Mouse (Mus musculus): Measurements from ENCODE around the gene Sox5. TPM values are rescaled to one million over a fixed set of nuclear protein-coding genes. Genes with fewer than 3 reads are reported as not detected.

Sox5 gene
- polyA plus RNA-seq, 1 experiment: 24.3 TPM

DNA sequence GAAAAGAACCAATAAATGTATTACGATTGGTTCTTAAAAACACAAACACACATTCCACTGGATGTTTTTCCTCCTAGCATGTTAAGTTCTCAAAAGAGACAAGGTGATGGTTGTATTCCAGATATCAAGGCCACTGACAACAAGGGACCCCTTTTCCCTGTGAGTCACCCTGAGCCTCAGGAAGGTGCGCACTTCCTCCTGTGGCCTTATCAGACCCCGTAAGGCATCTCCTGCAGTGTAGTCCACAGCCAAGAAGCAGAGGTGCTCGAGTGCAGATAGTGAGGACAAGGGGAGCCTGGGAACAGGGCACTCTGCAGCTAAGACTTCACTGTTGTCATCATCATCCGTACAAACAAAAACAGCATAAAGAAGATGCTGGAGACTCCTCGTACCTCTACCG lies 939.8 kb downstream of the Sox5 start:
- no peak overlapping the region for H3K4me3 ChIP-seq (ENCODE audit: insufficient read depth, low read length)
- TF ChIP-seq CTCF (IDR thresholded peaks at IDR 0.05; ENCODE audit: extremely low read depth, insufficient read depth, low read length) (no peak), POLR2A (IDR thresholded peaks at IDR 0.05; ENCODE audit: extremely low read depth, insufficient read depth, low read length) (no peak)
- no peaks in the 10 kb centered on the region; the same call in 1 of the 2 replicates for H3K4me1 ChIP-seq (ENCODE audit: control insufficient read depth, insufficient read depth, low read length)
- no peak overlapping the region for H3K27ac ChIP-seq (ENCODE audit: insufficient read depth, low read length)

DNA sequence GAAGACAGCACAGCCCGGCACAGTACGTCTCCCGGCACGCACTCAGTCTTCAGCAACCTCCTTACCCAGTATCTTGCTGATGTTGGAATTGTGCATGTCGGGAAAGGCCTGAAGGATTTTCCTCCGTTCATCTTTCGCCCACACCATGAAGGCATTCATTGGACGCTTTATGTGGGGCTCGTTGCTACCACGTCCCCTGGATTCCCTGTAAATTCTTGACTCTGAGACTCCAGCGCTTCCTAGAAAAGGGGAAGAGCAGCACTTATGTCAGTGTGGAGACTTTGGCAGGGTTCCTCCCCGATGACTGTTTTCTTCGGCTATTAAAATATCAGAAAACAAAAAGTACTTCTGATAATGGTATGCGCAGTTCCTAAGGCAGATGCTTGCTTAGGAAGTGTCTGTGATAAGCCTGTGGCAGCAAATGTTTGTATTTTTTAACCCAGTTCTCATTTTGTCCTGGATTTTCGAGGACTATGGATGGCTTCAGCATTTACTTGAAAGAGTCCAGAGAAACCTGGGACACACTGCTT lies 940.6 kb downstream of the Sox5 start:
- TF ChIP-seq CTCF (IDR thresholded peaks at IDR 0.05; ENCODE audit: extremely low read depth, insufficient read depth, low read length) (no peak), POLR2A (IDR thresholded peaks at IDR 0.05; ENCODE audit: extremely low read depth, insufficient read depth, low read length) (no peak)
- Histone ChIP-seq H3K27ac (ENCODE audit: insufficient read depth, low read length) (no peak overlapping the region), H3K4me3 (ENCODE audit: insufficient read depth, low read length) (no peak overlapping the region), H3K4me1 (ENCODE audit: control insufficient read depth, insufficient read depth, low read length) (no peaks in the 10 kb centered on the region; the same call in 1 of the 2 replicates)

DNA sequence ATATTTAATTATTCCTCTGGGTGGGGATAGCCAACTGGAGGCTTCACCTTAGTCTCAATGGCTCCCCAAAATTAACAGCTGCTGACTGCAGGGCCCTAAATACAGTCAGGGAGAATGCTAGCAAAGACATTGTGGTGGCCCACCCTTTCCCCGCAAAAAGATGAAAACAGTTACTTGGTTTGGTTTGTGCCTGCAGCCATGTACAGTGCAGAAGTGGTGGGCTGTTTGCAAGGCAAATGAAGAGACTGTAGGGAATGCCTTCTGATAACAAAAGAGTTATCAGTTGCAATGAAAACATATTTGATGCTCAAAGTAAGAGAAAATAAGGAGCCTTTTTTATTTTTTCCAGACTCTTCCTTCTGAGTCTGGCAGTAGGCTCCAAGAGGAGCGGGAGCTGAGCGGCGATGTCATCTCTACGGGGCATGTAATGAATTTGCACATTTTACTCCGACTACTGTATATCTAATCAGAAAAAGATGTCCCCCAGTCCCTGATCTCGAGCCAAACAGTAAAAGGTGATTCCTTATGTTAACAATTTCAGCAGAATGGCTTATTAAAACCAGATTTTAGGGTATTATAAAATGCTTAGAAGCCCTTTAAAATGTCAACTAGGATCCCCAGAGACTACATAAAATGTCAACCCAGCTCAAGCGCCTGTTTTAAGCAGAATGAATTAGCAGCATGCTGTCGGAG lies 943.2 kb downstream of the Sox5 start:
- H3K27ac ChIP-seq (ENCODE audit: insufficient read depth, low read length): no peak overlapping the region

DNA sequence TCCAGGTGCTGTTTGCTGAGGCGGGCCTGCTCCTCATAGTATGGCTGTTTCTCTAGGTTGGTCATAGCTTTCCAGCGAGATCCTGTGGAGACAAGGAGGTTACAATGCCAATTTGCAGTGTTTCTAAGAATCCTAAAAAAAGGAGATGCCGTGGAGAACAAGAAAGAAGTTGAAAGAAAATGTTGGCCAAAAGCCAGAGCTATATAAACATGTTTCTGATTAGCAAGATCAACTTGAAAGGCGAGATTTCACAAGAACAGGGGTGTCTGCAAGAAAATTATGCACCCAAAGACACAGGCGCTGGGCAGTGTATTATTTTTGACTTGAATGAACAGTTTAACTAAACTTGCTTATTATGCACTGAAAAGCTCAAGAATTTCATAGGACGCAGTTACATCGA lies 946.4 kb downstream of the Sox5 start:
- H3K4me1 ChIP-seq (ENCODE audit: control insufficient read depth, insufficient read depth, low read length): no peaks in the 10 kb centered on the region
- no peak overlapping the region for H3K27ac ChIP-seq (ENCODE audit: insufficient read depth, low read length)
- TF ChIP-seq POLR2A (IDR thresholded peaks at IDR 0.05; ENCODE audit: extremely low read depth, insufficient read depth, low read length): no peak
- no peak for TF ChIP-seq CTCF (IDR thresholded peaks at IDR 0.05; ENCODE audit: extremely low read depth, insufficient read depth, low read length)
- H3K4me3 ChIP-seq (ENCODE audit: insufficient read depth, low read length): no peak overlapping the region

More for the DNA sequence above, 943.2 kb downstream of the Sox5 start:
- no peak overlapping the region for H3K4me3 ChIP-seq (ENCODE audit: insufficient read depth, low read length)
- no peaks in the 10 kb centered on the region; the same call in 1 of the 2 replicates for H3K4me1 ChIP-seq (ENCODE audit: control insufficient read depth, insufficient read depth, low read length)
- TF ChIP-seq CTCF (IDR thresholded peaks at IDR 0.05; ENCODE audit: extremely low read depth, insufficient read depth, low read length): no peak
- TF ChIP-seq POLR2A (IDR thresholded peaks at IDR 0.05; ENCODE audit: extremely low read depth, insufficient read depth, low read length): no peak

DNA sequence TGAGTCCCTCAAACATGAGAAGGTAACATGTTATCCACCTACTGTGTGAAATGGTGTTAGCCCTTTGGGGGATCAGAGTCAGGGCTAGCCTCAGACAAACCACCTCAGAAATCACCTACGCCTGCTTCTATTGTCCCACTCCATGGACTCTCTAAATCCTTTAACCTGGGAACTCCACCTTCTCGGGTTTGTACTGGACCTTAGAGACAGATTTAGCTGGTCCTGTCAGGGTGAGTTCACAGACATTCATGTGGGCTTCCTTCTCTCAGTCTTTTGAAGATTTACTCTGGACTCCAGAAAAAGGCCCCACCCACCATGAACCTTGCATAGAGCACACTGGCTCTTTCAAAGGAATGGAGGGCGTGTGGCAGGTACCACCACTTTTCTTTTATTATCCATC lies 947.8 kb downstream of the Sox5 start:
- no peaks in the 10 kb centered on the region for H3K4me1 ChIP-seq (ENCODE audit: control insufficient read depth, insufficient read depth, low read length)
- H3K4me3 ChIP-seq (ENCODE audit: insufficient read depth, low read length): no peak overlapping the region
- H3K27ac ChIP-seq (ENCODE audit: insufficient read depth, low read length): no peak overlapping the region
- no peak for TF ChIP-seq CTCF (IDR thresholded peaks at IDR 0.05; ENCODE audit: extremely low read depth, insufficient read depth, low read length)
- TF ChIP-seq POLR2A (IDR thresholded peaks at IDR 0.05; ENCODE audit: extremely low read depth, insufficient read depth, low read length): no peak

DNA sequence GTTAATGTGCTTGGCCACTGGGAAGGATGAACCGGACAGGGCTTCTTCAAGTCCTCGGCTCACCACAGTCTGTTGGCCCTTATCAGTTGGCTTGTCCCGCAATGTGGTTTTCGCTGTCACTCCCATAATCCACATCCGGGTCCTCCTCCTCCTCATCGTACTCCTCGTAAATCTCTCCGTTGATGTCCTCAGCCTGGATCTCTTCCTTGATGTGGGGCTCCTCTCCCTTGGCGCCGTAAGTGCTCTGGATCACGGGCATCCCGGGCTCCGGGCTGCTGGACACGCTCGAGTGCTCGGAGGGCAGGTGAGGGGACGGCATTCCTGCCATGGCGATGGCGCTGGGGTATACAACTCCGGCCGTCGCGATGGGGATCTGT lies 948.6 kb downstream of the Sox5 start:
- TF ChIP-seq POLR2A (IDR thresholded peaks at IDR 0.05; ENCODE audit: extremely low read depth, insufficient read depth, low read length) (no peak), CTCF (IDR thresholded peaks at IDR 0.05; ENCODE audit: extremely low read depth, insufficient read depth, low read length) (no peak)
- no peak overlapping the region for H3K27ac ChIP-seq (ENCODE audit: insufficient read depth, low read length)
- no peaks in the 10 kb centered on the region for H3K4me1 ChIP-seq (ENCODE audit: control insufficient read depth, insufficient read depth, low read length)
- no peak overlapping the region for H3K4me3 ChIP-seq (ENCODE audit: insufficient read depth, low read length)

DNA sequence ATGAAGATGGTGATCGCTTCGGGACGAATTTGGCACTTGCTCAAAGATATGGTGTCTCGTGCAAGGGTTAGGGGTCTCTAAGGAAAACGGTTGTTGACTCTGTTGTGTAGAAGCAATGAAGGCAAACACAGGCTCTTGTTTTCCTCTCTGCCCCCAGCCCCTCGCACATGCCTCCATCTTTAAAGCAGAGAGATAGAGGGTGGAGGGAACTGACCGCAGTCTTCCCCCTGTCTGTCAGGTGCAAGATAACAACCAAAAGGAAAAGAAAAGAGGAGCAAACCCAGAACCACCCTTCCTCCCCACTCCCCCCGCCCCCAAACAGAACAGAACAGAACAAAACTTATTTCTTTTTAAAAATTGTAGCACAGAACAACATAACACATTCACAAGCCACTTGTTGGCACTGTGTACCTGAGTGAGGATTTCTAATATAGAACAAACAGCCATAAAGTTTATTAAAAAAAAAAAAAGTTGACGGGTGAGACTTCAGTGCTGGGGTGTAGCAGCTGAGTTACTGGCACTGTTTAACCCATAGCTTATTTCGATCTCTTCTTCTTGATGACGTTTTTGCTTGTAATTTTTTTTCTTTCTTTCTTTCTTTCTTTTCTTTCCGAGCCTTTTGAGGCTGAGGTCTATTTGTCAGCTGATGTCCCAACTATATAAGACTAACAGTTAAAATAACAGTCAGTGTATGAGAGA lies 949.1 kb downstream of the Sox5 start:
- Histone ChIP-seq H3K4me1 (ENCODE audit: control insufficient read depth, insufficient read depth, low read length) (no peaks in the 10 kb centered on the region), H3K4me3 (ENCODE audit: insufficient read depth, low read length) (no peak overlapping the region), H3K27ac (ENCODE audit: insufficient read depth, low read length) (no peak overlapping the region)
- TF ChIP-seq CTCF (IDR thresholded peaks at IDR 0.05; ENCODE audit: extremely low read depth, insufficient read depth, low read length): no peak
- TF ChIP-seq POLR2A (IDR thresholded peaks at IDR 0.05; ENCODE audit: extremely low read depth, insufficient read depth, low read length): no peak

DNA sequence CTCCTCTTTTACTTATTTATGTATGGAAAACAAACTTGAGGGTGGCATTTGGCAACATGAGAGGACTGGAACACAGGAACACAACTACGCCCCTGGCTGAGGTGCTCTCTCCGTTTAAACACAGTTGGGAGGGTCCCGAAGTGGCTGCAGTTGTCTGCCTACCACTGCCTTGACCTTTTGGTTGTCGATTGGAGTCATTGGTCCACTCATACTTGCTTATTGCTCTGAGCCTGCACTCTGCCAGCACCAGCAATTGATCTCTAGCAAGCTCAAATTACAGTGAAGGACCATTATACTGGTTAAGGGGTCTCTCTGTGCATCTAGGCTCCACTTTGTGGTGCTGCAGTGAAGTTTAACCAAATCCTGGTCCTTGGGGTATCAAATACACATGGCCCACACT lies 950.5 kb downstream of the Sox5 start:
- Histone ChIP-seq H3K4me3 (ENCODE audit: insufficient read depth, low read length) (no peak overlapping the region), H3K4me1 (ENCODE audit: control insufficient read depth, insufficient read depth, low read length) (no peaks in the 10 kb centered on the region), H3K27ac (ENCODE audit: insufficient read depth, low read length) (no peak overlapping the region)
- TF ChIP-seq POLR2A (IDR thresholded peaks at IDR 0.05; ENCODE audit: extremely low read depth, insufficient read depth, low read length) (no peak), CTCF (IDR thresholded peaks at IDR 0.05; ENCODE audit: extremely low read depth, insufficient read depth, low read length) (no peak)

DNA sequence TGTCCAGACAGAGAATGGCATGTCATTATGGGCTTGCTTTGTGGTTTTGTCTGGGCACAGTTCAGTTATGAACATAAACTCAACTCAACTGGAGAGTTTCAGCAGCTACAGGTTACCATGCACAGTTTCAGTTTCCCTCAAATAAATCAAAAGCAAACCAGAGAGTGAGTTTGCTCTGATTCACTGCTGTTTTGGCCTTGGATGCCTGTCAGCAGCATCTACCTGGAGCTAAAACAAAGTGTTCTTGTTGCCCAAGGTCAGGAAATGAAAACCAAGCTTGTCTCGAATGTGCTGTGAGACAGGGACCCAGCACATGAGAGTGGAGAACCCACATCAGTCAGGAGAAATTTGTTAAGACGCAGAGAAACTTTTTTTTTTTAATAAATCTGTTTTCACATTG lies 951.6 kb downstream of the Sox5 start:
- no peak overlapping the region for H3K27ac ChIP-seq (ENCODE audit: insufficient read depth, low read length)
- TF ChIP-seq CTCF (IDR thresholded peaks at IDR 0.05; ENCODE audit: extremely low read depth, insufficient read depth, low read length) (no peak), POLR2A (IDR thresholded peaks at IDR 0.05; ENCODE audit: extremely low read depth, insufficient read depth, low read length) (no peak)
- no peaks in the 10 kb centered on the region for H3K4me1 ChIP-seq (ENCODE audit: control insufficient read depth, insufficient read depth, low read length)
- H3K4me3 ChIP-seq (ENCODE audit: insufficient read depth, low read length): no peak overlapping the region

DNA sequence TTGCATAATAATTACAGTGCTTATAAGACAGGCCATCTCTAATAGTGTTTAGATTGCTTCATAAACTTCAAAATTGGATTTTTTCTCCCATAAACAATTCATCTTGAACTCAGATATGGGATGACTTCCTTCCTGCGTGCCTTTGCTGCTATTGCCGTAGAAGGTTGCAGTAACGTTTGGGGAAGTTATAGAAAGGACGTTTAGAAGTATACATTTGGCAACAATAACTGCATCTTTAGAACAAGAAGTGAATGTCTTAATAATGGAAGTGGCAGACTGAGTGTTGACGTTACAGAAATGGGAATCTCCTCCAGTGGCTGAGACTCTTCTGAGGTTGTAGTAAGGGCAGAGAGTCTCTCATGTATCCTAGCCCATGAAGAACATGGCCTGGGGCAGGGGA lies 955.0 kb downstream of the Sox5 start:
- TF ChIP-seq POLR2A (IDR thresholded peaks at IDR 0.05; ENCODE audit: extremely low read depth, insufficient read depth, low read length): no peak
- TF ChIP-seq CTCF (IDR thresholded peaks at IDR 0.05; ENCODE audit: extremely low read depth, insufficient read depth, low read length): no peak
- H3K4me1 ChIP-seq (ENCODE audit: control insufficient read depth, insufficient read depth, low read length): no peaks in the 10 kb centered on the region
- no peak overlapping the region for H3K4me3 ChIP-seq (ENCODE audit: insufficient read depth, low read length)
- H3K27ac ChIP-seq (ENCODE audit: insufficient read depth, low read length): no peak overlapping the region

All from cortical plate, adult 2 months (tissue).